Mouse (Mus musculus) spleen, adult 2 months (tissue): ENCODE data around the gene Arpp21. TPM values are rescaled to one million over a fixed set of nuclear protein-coding genes. Genes with fewer than 3 reads are reported as not detected.

Source experiments
- DNase-seq, 2 experiments: peaks; one replicate each; pipeline versions ENCODE4 v3.0.0 to v3.0.0-alpha.2; 2012 to 2021; ENCODE audit warnings: low spot score in 2 of 2, low read depth in 1 of 2
- H3K27ac ChIP-seq: fragments of 200-500 bp; 2 replicates; pipeline ENCODE4 v1.5.1; 2012; ENCODE audit warnings: low read length, inconsistent platforms; ENCODE audit not compliant: insufficient read depth
- H3K27me3 ChIP-seq: fragments of 200-500 bp; 2 replicates; pipeline ENCODE4 v1.6.1; 2012; ENCODE audit warnings: mild to moderate bottlenecking, moderate library complexity, low read length, inconsistent platforms; ENCODE audit not compliant: control insufficient read depth, insufficient read depth
- H3K36me3 ChIP-seq: fragments of 200-500 bp; 2 replicates; pipeline ENCODE4 v1.6.1; 2012; ENCODE audit warnings: mild to moderate bottlenecking, low read length, inconsistent platforms; ENCODE audit not compliant: control insufficient read depth, insufficient read depth
- H3K4me1 ChIP-seq: fragments of 200-500 bp; 2 replicates; pipeline ENCODE4 v1.6.1; 2011; ENCODE audit warnings: inconsistent platforms; ENCODE audit not compliant: control insufficient read depth, insufficient read depth, insufficient read length
- H3K4me3 ChIP-seq: fragments of 200-500 bp; 2 replicates; pipeline ENCODE4 v1.5.1; 2011; ENCODE audit warnings: mild to moderate bottlenecking, inconsistent platforms; ENCODE audit not compliant: insufficient read depth, insufficient read length; ENCODE audit errors: extremely low read depth
- CTCF ChIP-seq: fragments of 200-500 bp; IDR thresholded peaks from 2 replicates; pipeline ENCODE4 v1.5.1; 2011; ENCODE audit warnings: mild to moderate bottlenecking, inconsistent platforms; ENCODE audit not compliant: insufficient read depth, insufficient read length, insufficient replicate concordance; ENCODE audit errors: extremely low read depth
- POLR2A ChIP-seq: fragments of 200-500 bp; IDR thresholded peaks from 2 replicates; pipeline ENCODE4 v1.6.1; 2011; ENCODE audit warnings: low read depth, low read length, inconsistent platforms
- whole genome bisulfite sequencing: fragments of 180-500 bp; shearing (Covaris S2); methylation state at CpG from one replicate; pipeline ENCODE4 v1.1.7; 2018; 5-methylcytosine and 5-hydroxymethylcytosine counted together
- polyA plus RNA-seq: library from polyadenylated mRNA; depleted of rRNA; stranded (reverse); fragments of >200 nt; gene quantifications from 2 replicates; pipeline ENCODE4 v1.2.3, GENCODE M21; 2012

The Arpp21 gene
- polyA plus RNA-seq, 1 experiment: 0.42 TPM

DNA sequence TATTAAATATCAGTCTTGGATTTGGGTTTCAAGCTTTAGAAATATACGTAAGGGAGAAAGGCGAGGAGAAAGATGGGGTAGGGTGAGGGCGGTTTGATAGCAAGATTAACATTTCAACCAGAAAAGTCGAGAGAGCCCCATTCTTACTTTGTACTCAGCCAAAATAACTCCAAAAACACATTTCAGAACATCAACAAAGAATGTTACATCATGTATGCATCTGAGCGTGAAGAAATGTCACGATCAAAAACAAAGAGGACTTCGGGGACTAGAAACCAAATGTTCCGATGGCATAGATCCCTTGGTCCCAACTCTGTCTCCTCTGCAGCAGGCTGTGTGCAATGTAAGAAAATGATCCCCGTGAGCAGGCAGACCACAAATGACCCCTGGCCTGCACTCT lies 2.4 kb upstream of the Arpp21 start:
- WGBS: 88% methylated on average over 9 of the region's 9 CpGs
- Histone ChIP-seq H3K27ac (no peak overlapping the region), H3K4me1 (peaks cover 15% of the 10 kb centered on the region), H3K36me3 (no peaks in the 10 kb centered on the region), H3K27me3 (peaks cover 15% of the 10 kb centered on the region), H3K4me3 (no peak overlapping the region)
- DNase-seq: no peak
- TF ChIP-seq CTCF (no peak), POLR2A (no peak)

DNA sequence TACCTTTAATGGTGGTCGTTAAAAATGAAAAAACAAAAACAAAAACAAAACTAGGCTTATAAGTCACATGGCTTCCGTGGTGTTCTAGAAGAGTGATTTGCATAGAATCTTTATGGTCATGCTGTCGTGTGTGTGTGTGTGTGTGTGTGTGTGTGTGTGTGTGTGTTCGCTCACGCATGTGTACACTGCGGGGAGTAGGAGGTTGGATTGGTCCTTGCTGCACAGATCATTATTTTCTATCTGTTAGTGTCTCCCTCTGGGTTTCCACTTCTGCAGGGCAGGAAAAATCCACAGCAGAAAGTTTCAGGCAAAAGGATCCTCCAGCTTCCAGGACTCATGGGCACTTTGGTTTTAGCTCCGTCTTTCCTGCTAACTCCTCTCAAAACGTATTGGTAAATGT lies 813 bp upstream of the Arpp21 start:
- no peak overlapping the region for H3K4me3 ChIP-seq
- WGBS: 77% methylated on average over 8 of the region's 8 CpGs

DNA sequence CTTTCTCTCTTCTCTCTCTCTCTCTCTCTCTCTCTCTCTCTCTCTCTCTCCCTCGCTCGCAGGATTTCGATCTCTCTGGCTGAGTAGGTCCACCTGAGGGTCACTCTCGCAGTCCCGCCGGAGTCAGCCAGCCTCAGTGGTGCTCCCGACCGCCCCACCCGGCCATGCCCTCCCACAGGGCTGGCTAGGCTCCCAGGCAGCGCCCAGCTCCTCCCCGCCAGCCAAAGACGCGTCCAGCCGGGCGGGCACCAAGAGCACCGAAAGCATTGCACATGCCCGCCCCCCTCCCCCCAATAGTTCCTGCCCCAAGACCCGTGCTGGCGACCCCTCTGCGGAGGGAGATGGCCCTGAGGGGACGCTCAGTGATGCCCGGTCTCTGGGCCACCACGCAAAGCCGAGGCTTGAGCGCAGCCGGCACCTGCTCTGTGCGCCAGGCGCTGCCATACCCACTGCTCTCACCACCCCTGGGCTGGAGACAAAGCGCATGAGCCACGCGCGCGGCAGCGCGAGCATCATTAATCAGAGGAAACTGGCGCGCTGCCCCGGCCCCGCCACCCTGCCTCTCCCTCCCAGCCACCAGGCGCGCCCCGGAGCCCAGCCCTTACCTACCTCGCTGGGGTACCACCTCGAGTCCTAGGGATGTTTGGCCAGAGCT lies 570 bp downstream of the Arpp21 start:
- Histone ChIP-seq H3K4me1 (peaks cover 15% of the 10 kb centered on the region), H3K4me3 (peak overlapping the region; percentile 28; the same call in 1 of the 2 replicates), H3K27ac (no peak overlapping the region), H3K36me3 (no peaks in the 10 kb centered on the region), H3K27me3 (peaks cover 15% of the 10 kb centered on the region)
- no peak for DNase-seq
- TF ChIP-seq POLR2A (no peak), CTCF (no peak)
- WGBS: 1% methylated on average over 44 of the region's 44 CpGs

More for the DNA sequence above, 813 bp upstream of the Arpp21 start:
- Histone ChIP-seq H3K36me3 (no peaks in the 10 kb centered on the region), H3K27ac (no peak overlapping the region), H3K4me1 (peaks cover 15% of the 10 kb centered on the region), H3K27me3 (peaks cover 15% of the 10 kb centered on the region)
- TF ChIP-seq POLR2A: no peak
- no peak for TF ChIP-seq CTCF
- no peak for DNase-seq

DNA sequence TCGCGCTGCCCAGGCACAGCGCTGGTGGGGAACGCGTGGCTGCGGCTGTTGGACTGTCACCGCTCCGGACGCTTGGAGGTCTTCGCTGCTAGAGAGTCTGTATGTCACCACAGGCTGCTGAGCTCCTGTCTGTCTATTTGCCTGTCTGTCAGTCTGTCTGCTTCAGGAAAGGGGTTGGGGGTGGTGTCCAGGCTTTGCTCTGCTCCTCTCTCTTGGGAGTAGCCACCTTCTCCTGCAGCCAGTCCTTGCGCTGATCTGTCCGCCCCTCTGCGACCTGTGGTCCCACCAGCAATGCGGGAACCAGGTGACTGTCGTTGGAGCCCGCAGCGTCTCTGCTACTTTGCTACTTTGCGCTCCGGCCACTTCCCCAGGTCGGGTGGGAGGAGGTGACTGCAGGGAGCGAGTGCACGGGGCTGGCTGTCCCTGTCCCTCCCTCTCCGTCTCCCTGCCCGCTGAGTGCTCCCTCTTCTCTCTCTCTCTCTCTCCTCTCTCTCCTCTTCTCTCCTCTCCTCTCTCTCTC lies 1.2 kb downstream of the Arpp21 start:
- H3K4me1 ChIP-seq: peaks cover 15% of the 10 kb centered on the region
- H3K27me3 ChIP-seq: peaks cover 15% of the 10 kb centered on the region
- H3K27ac ChIP-seq: no peak overlapping the region
- H3K4me3 ChIP-seq: peak overlapping the region; percentile 28; the same call in 1 of the 2 replicates
- H3K36me3 ChIP-seq: no peaks in the 10 kb centered on the region
- under 1% methylated on average over 24 of the region's 24 CpGs for WGBS
- DNase-seq: no peak
- no peak for TF ChIP-seq POLR2A
- TF ChIP-seq CTCF: no peak

DNA sequence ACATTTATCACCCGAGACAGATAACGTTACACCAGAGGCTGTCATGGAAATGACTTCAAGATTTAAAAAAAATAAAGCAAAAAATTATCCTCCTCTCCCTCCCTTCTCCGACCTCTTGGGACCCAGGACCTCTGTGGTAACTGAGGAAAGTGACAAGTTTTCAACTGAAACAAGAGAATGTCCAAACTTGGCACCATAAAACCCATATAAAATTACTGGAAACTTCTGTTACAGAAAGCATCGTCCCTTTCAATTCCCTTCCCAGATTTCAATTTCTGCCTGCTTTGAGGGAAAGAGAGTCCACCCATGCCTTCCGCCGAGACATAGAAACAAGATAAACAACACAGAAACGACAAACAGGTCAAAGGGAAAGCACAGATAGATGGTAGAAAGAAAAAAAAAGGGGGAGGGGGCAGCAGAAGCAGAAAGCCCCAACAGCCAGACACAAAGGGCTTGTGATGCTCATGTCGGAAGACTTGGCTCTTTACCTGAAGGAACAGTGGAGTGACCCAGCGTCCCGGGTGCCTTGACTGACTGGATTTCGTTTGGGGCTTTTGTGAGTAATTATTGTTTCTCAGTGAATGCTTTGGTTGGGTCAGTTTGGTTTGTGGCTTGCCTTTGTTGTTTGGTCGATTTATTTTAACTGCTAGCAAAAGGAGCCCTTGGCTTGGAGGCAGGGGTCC lies 1.8 kb downstream of the Arpp21 start:
- TF ChIP-seq POLR2A (no peak), CTCF (no peak)
- no peak for DNase-seq
- H3K27ac ChIP-seq: no peak overlapping the region
- no peak overlapping the region for H3K4me3 ChIP-seq
- WGBS: 14% methylated on average over 12 of the region's 12 CpGs
- no peaks in the 10 kb centered on the region for H3K36me3 ChIP-seq
- peaks cover 15% of the 10 kb centered on the region for H3K4me1 ChIP-seq
- peaks cover 15% of the 10 kb centered on the region for H3K27me3 ChIP-seq

DNA sequence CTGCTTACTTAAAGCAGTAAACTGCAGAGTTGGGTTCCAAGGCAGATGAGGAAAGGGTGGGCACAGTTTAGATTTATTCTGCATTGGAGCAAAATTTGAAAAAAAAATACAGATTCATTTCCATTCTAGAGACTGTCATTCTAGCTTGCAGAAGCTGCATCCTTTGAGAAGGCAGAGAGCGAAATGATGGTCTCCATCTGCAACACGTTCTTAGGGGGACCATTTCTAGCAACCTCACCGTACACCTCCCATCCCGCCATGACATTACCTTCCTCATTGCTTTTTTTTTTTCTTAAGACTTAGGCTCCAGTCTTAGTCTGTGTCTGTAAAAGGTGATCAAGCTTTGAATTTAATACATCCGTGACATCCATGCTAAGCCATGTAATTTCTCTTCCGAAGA lies 2.4 kb downstream of the Arpp21 start:
- no peak for DNase-seq
- 48% methylated on average over 6 of the region's 6 CpGs for WGBS
- H3K27ac ChIP-seq: no peak overlapping the region
- peaks cover 15% of the 10 kb centered on the region for H3K27me3 ChIP-seq
- peaks cover 15% of the 10 kb centered on the region for H3K4me1 ChIP-seq
- no peak overlapping the region for H3K4me3 ChIP-seq
- H3K36me3 ChIP-seq: no peaks in the 10 kb centered on the region
- no peak for TF ChIP-seq POLR2A
- TF ChIP-seq CTCF: no peak

DNA sequence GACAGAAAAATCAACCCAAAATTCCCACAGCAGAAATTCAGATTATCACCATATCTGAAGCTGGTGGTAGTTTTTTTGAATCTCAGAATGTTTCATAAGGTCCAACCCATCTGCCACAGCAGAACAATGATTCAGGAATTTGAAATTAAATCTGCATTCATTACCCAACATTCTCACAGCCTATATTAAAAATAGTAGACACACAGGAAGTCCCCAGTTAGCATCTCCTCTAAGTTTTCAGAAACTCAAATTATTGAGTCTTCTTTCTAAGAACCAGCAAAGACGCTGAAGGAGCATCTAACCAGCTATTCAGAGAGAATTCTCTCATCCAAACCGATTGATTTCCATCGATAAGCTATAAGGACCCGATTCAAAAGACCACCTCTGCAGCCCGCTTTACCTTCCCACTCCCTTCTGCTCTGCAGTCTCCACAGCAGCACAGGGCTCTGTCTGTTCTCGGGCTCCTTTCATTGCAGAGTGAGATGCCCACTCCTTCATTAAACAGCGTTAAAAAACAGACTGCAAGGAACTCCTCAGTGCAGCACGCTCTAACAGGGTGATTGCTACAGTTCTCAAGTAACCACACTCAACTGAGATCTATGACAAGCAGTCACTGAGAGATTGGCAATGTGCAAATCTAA lies 3.7 kb downstream of the Arpp21 start:
- TF ChIP-seq POLR2A: no peak
- TF ChIP-seq CTCF: no peak
- Histone ChIP-seq H3K27ac (no peak overlapping the region), H3K27me3 (peaks cover 15% of the 10 kb centered on the region), H3K4me1 (peaks cover 20% of the 10 kb centered on the region), H3K36me3 (no peaks in the 10 kb centered on the region), H3K4me3 (no peak overlapping the region)
- no peak for DNase-seq
- 51% methylated on average over 8 of the region's 8 CpGs for WGBS
